Mouse (Mus musculus) liver, embryonic 15.5 days (tissue): ENCODE results near the gene Ephx4. TPM values are rescaled to one million over a fixed set of nuclear protein-coding genes. Genes with fewer than 3 reads are reported as not detected.

ENCODE experiments used
- ATAC-seq: fragments of 200-750 bp; cut with Nextera tagmentation; 2 replicates; pipeline ENCODE4 v1.8.0; 2017; ENCODE audit warnings: moderate number of reproducible peaks, mild to moderate bottlenecking, moderate library complexity; ENCODE audit not compliant: insufficient read depth
- H3K27ac ChIP-seq: fragments of 300-500 bp; sonication (generic); replicated peaks from 2 replicates; pipeline ENCODE4 v1.5.1; 2015; ENCODE audit warnings: mild to moderate bottlenecking, inconsistent platforms
- H3K27me3 ChIP-seq: fragments of 300-500 bp; sonication (generic); 2 replicates; pipeline ENCODE4 v1.6.1; 2015; ENCODE audit warnings: mild to moderate bottlenecking, inconsistent platforms
- H3K36me3 ChIP-seq: fragments of 300-500 bp; sonication (generic); replicated peaks from 2 replicates; pipeline ENCODE4 v1.6.1; 2015; ENCODE audit warnings: moderate library complexity, mild to moderate bottlenecking, inconsistent platforms
- H3K4me1 ChIP-seq: fragments of 300-500 bp; sonication (generic); replicated peaks from 2 replicates; pipeline ENCODE4 v1.6.1; 2015; ENCODE audit warnings: inconsistent platforms
- H3K4me2 ChIP-seq: fragments of 300-500 bp; sonication (generic); 2 replicates; pipeline ENCODE4 v1.6.1; 2015; ENCODE audit warnings: moderate library complexity, mild to moderate bottlenecking, inconsistent platforms
- H3K4me3 ChIP-seq: fragments of 300-500 bp; sonication (generic); replicated peaks from 2 replicates; pipeline ENCODE4 v1.5.1; 2015; ENCODE audit warnings: mild to moderate bottlenecking, inconsistent platforms
- H3K9ac ChIP-seq: fragments of 300-500 bp; sonication (generic); 2 replicates; pipeline ENCODE4 v1.6.1; 2015; ENCODE audit warnings: moderate library complexity, mild to moderate bottlenecking, inconsistent platforms
- H3K9me3 ChIP-seq: fragments of 300-500 bp; sonication (generic); replicated peaks from 2 replicates; pipeline ENCODE4 v1.6.1; 2016; ENCODE audit warnings: inconsistent platforms
- WGBS: fragments of 180-500 bp; shearing (Covaris S2); methylation state at CpG from one replicate; pipeline ENCODE4 v1.1.7; 2015; ENCODE audit warnings: mixed read lengths; ENCODE audit not compliant: insufficient replicate concordance; 5-methylcytosine and 5-hydroxymethylcytosine counted together
- polyA plus RNA-seq: library from polyadenylated mRNA; unstranded; fragments of >200 nt; fragmentation: Nextera tagmentation; extraction: Ambion mirVana; gene quantifications from 2 replicates; pipeline ENCODE4 v1.2.1, GENCODE M21; 2015

Gene Ephx4
- polyA plus RNA-seq, 1 experiment from 2014 or later: 0.09 TPM

DNA sequence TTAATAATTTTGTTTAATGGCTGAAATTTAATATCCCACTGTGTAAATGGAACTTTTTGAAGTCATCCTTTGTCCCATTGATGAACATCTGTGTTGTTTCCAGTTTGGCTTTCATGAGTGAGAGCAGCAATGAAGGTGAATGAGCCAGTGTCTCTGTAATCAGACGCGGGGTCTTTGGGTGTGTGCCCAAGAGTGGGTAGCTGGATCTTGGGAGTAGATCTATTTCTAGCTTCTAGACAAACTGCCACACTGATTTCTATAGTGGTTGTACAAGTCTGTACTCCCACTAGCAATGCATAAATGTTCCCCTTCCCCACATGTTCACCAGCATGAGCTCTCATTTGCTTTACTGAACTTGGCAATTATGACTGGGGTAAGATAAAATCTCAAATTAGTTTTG, 13.2 kb upstream of the Ephx4 start:
- no peak overlapping the region for H3K4me2 ChIP-seq
- no peaks in the 10 kb centered on the region for H3K36me3 ChIP-seq
- no peak for ATAC-seq
- H3K9ac ChIP-seq: no peak overlapping the region
- H3K4me1 ChIP-seq: no peaks in the 10 kb centered on the region
- WGBS: 77% methylated on average over 2 of the region's 2 CpGs
- H3K27ac ChIP-seq: no peak overlapping the region
- no peaks in the 10 kb centered on the region for H3K27me3 ChIP-seq
- H3K4me3 ChIP-seq: no peak overlapping the region
- H3K9me3 ChIP-seq: no peaks in the 10 kb centered on the region

DNA sequence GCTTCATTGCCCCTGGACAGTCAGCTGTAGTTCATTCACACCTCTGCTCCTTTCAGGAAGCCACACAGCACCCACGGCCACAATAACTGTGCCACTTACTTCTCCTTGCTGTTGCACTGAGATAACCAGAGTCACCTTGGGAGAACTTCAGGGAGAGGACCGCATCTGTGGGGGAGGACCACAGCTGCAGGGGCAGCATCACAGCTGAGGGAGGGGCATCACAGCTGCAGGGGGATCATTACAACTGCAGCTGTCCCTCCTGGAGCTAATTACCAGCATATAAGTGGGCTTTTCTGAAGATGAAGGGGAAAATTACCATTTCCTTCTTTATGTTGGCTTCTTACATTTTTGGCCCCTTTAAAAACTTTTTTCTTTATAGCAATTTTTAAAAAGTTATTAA, 8.1 kb upstream of the Ephx4 start:
- WGBS: 30% methylated on average over 2 of the region's 2 CpGs
- no peaks in the 10 kb centered on the region for H3K36me3 ChIP-seq
- no peak overlapping the region for H3K4me3 ChIP-seq
- no peaks in the 10 kb centered on the region for H3K27me3 ChIP-seq
- H3K4me2 ChIP-seq: no peak overlapping the region
- no peaks in the 10 kb centered on the region for H3K9me3 ChIP-seq
- no peak for ATAC-seq
- no peak overlapping the region for H3K27ac ChIP-seq
- H3K9ac ChIP-seq: no peak overlapping the region
- H3K4me1 ChIP-seq: no peaks in the 10 kb centered on the region

DNA sequence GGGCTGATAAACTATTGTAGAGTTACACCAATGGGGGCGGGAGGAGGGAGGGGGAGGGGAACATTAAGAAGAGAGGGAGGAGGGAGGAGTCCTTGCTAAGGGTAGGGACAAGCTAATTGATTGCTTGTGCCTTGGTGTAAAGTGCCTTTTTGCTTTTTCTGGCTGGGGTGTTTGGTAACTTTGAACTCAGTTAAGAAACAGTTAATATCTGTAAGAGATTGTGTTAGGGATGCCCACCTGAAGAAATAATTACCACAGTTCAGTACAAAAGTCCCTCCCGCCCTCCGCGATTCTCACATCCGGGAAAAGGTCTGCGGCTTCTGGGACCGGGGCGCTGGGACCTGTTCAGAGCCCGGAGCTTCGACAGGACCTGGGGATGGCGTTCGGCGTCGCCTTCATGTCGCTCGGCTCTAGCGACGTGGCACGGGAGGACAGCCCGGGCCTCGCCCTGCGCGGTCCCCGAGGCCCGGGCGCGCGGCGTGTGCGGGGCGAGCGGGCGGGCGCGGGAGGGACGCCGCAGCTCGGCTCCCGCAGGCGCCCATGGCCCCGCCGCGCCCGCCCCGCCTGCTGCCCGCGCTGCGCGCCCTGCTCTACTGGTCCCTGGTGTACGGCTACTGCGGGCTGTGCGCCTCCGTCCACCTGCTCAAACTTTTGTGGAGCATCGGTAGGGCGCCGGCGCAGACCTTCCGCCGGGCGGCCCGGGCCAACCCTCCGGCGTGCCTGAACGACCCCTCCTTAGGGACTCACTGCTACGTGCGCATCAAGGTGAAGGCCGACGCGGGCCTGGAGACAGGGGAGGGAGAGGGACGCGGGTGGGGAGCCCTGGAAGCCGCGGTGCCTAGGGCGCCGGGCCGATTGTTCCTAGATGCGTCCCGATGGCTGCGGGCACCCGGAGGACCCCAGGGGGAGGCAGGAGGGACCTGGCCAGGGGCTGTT, 743 bp downstream of the Ephx4 start:
- WGBS: under 1% methylated on average over 79 of the region's 80 CpGs
- Histone ChIP-seq H3K4me3 (peak overlapping the region; percentile 49), H3K4me2 (peak overlapping the region; percentile 69), H3K4me1 (peaks cover 9% of the 10 kb centered on the region; the same call in 1 of the 2 replicates), H3K9ac (no peak overlapping the region), H3K27ac (no peak overlapping the region), H3K36me3 (no peaks in the 10 kb centered on the region), H3K9me3 (no peaks in the 10 kb centered on the region), H3K27me3 (peaks cover 65% of the 10 kb centered on the region)
- no peak for ATAC-seq

DNA sequence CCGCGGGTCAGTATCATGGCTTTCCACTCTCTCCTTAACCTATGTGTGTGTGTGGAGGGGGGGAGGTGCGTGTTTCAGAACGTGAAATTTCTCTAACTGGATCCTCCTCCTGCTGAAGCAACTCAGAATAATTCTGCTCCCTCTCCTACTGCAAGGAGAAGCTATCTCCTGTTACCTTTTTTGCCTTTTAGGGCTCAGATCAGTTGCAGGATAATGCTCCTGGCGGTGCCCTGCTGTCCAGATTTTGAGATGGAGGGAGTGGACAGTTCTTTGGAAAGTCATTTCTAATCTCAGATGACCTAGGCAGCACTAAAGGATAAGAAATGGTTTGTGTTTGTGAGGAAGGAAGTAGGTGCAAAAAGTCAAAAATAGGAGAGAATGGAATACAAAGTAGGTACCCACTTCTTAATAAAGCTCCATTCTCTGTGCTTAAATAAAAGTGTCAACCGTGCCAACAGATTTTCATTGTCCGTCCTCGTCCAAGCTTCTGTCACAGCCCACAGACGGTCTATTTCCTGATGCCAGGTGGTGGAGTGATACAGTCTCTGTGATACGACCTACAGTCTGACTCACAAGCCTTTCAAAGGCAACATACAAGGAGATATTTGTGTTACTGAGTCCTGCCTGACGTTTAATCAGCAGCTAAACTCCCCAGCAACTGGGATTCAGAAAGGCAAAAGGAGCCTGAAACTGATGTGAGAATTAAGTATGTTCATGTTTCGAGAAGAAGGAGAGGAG, 1.6 kb downstream of the Ephx4 start:
- no peaks in the 10 kb centered on the region for H3K36me3 ChIP-seq
- no peak for ATAC-seq
- H3K9me3 ChIP-seq: no peaks in the 10 kb centered on the region
- no peak overlapping the region for H3K27ac ChIP-seq
- H3K4me3 ChIP-seq: peak overlapping the region; percentile 49
- H3K27me3 ChIP-seq: peaks cover 65% of the 10 kb centered on the region
- 27% methylated on average over 12 of the region's 12 CpGs for WGBS
- H3K4me1 ChIP-seq: peaks cover 9% of the 10 kb centered on the region; the same call in 1 of the 2 replicates
- no peak overlapping the region for H3K9ac ChIP-seq
- H3K4me2 ChIP-seq: peak overlapping the region; percentile 69

GRCm38 (mm10) chr5:107405361-107405760, 2.8 kb downstream of the Ephx4 start:
- H3K9me3 ChIP-seq: no peaks in the 10 kb centered on the region
- no peak for ATAC-seq
- no peak overlapping the region for H3K27ac ChIP-seq
- H3K9ac ChIP-seq: no peak overlapping the region
- H3K4me3 ChIP-seq: no peak overlapping the region
- no peak overlapping the region for H3K4me2 ChIP-seq
- 72% methylated on average over 4 of the region's 4 CpGs for WGBS
- peaks cover 9% of the 10 kb centered on the region; the same call in 1 of the 2 replicates for H3K4me1 ChIP-seq
- peaks cover 62% of the 10 kb centered on the region for H3K27me3 ChIP-seq
- H3K36me3 ChIP-seq: no peaks in the 10 kb centered on the region

GRCm38 (mm10) chr5:107410305-107410704, 7.8 kb downstream of the Ephx4 start:
- H3K9me3 ChIP-seq: no peaks in the 10 kb centered on the region
- H3K27me3 ChIP-seq: peaks cover 16% of the 10 kb centered on the region
- H3K36me3 ChIP-seq: no peaks in the 10 kb centered on the region
- no peak for ATAC-seq
- no peaks in the 10 kb centered on the region for H3K4me1 ChIP-seq
- H3K9ac ChIP-seq: no peak overlapping the region
- 76% methylated on average over 1 of the region's 1 CpGs for WGBS
- no peak overlapping the region for H3K4me2 ChIP-seq
- H3K27ac ChIP-seq: no peak overlapping the region
- H3K4me3 ChIP-seq: no peak overlapping the region

DNA sequence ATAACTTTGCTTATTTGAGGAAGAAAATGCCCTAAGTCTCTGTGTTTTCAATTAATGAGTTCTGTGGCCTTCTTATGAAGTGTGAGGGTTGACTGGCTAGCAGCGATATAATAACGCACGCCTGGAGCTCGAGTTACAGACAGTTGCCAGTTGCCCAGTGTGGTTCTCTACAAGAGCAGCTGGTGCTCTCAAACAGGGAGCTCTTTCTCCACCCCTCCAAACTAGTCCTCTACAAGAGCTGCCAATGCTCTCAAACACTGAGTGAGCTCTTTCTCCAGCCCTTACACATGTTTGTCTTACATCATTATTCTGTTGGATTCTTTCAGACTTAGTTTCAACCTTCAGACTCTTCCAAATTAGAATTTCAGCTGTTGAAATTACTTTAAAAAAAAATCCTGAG, 8.8 kb downstream of the Ephx4 start:
- Histone ChIP-seq H3K27ac (no peak overlapping the region), H3K4me3 (no peak overlapping the region), H3K9ac (no peak overlapping the region), H3K36me3 (no peaks in the 10 kb centered on the region), H3K27me3 (peaks cover 6% of the 10 kb centered on the region; the same call in 1 of the 2 replicates), H3K4me2 (no peak overlapping the region), H3K4me1 (no peaks in the 10 kb centered on the region), H3K9me3 (no peaks in the 10 kb centered on the region)
- 63% methylated on average over 4 of the region's 4 CpGs for WGBS
- no peak for ATAC-seq

- Histone ChIP-seq H3K27me3 (no peaks in the 10 kb centered on the region), H3K9me3 (no peaks in the 10 kb centered on the region), H3K36me3 (no peaks in the 10 kb centered on the region), H3K27ac (no peak overlapping the region), H3K4me1 (no peaks in the 10 kb centered on the region), H3K9ac (no peak overlapping the region), H3K4me2 (no peak overlapping the region), H3K4me3 (no peak overlapping the region)
- no peak for ATAC-seq
- 67% methylated on average over 2 of the region's 2 CpGs for WGBS
Observed at GRCm38 (mm10) chr5:107412285-107412684, 9.7 kb downstream of the Ephx4 start.

GRCm38 (mm10) chr5:107415098-107415497, 12.6 kb downstream of the Ephx4 start:
- Histone ChIP-seq H3K27ac (no peak overlapping the region), H3K36me3 (no peaks in the 10 kb centered on the region), H3K9me3 (no peaks in the 10 kb centered on the region), H3K9ac (no peak overlapping the region), H3K4me2 (no peak overlapping the region), H3K4me1 (no peaks in the 10 kb centered on the region), H3K27me3 (no peaks in the 10 kb centered on the region), H3K4me3 (no peak overlapping the region)
- WGBS: 63% methylated on average over 2 of the region's 2 CpGs
- no peak for ATAC-seq

- Histone ChIP-seq H3K4me2 (no peak overlapping the region), H3K27ac (no peak overlapping the region), H3K4me1 (no peaks in the 10 kb centered on the region), H3K4me3 (no peak overlapping the region), H3K27me3 (no peaks in the 10 kb centered on the region), H3K36me3 (no peaks in the 10 kb centered on the region), H3K9me3 (no peaks in the 10 kb centered on the region), H3K9ac (no peak overlapping the region)
- 38% methylated on average over 1 of the region's 1 CpGs for WGBS
- ATAC-seq: no peak
Observed at GRCm38 (mm10) chr5:107421676-107422075, 19.1 kb downstream of the Ephx4 start.

- H3K27me3 ChIP-seq: peaks cover 21% of the 10 kb centered on the region; the same call in 1 of the 2 replicates
- no peak for ATAC-seq
- H3K9ac ChIP-seq: no peak within 1 kb of the TSS
- H3K36me3 ChIP-seq: no peaks in the 10 kb centered on the region
- 51% methylated on average over 3 of the region's 3 CpGs for WGBS
- H3K4me3 ChIP-seq: no peak within 1 kb of the TSS
- no peaks in the 10 kb centered on the region for H3K9me3 ChIP-seq
- H3K4me1 ChIP-seq: peaks cover 6% of the 10 kb centered on the region; the same call in 1 of the 2 replicates
- no peak within 1 kb of the TSS for H3K4me2 ChIP-seq
- no peak within 1 kb of the TSS for H3K27ac ChIP-seq
Observed at GRCm38 (mm10) chr5:107431249-107431648, 28.7 kb downstream of the Ephx4 start, which contains the start of gene Lpcat2b. TSS of gene Lpcat2b (plus strand) at chr5:107431549.
